Mouse (Mus musculus) erythroid progenitor cell, adult 5-6 weeks (primary cell): ENCODE measurements around the gene Mapk10. TPM values are rescaled to one million over a fixed set of nuclear protein-coding genes. Genes with fewer than 3 reads are reported as not detected.
"Not testable (repeated sequence)": the region's sequence is repeated elsewhere in the genome, so short reads cannot be mapped to it uniquely, and the experiment has no call there.

Source experiments
- ATAC-seq: replicated peaks from 2 replicates; pipeline ENCODE4 v1.8.0; 2016; ENCODE audit warnings: moderate number of reproducible peaks, mild to moderate bottlenecking, moderate TSS enrichment, inconsistent platforms; ENCODE audit not compliant: poor library complexity, low FRiP score, severe bottlenecking
- total RNA-seq, 2 experiments: library from RNA; stranded (forward) in 1 of 2; stranded (reverse) in 1 of 2; fragments of 150-400 nt in 1 of 2; fragments of 186-747, 209-891 nt in 1 of 2; gene quantifications; 2 replicates each; pipeline versions ENCODE4 v1.2.3 to v1.2.4; 2015 to 2017; ENCODE audit warnings: low replicate concordance in 2 of 2

Mapk10 gene
- total RNA-seq, 2 experiments from 2014 or later = not detected

DNA sequence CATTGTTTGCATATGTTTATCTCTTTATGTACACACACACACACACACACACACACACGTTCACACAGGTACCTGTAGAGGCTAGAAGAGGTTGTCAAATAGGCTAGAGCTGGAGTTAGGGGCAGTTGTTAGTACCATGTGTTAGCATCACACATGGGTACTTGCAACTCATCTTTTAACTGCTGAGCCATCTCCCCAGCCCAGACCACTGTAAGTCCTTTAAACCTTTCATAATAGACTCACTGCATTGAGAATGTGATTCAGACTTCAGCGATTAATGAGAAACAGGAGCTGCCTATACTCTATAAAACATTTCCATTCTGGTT is 322.0 kb downstream of the Mapk10 start:
- no peak for ATAC-seq

- ATAC-seq = no peak
Measured at GRCm38 (mm10) chr5:102888482-102889162, 322.5 kb downstream of the Mapk10 start.

DNA sequence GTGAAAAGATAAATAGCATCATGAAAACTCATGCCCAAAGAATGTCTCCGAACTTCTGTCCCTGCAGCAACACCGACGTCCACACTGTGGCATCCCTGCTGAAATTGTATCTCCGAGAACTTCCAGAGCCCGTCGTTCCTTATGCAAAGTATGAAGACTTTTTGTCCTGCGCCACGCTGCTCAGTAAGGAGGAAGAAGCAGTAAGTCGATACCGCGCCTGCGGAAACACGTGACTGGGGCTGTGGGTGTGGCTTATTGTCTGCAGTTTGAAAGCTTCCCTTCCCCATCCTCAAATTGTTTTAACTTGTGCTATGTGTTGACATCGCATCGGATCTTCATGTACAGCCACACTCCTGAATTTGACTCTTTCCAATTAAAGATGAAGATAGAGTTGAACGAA is 335.5 kb downstream of the Mapk10 start:
- no peak for ATAC-seq

DNA sequence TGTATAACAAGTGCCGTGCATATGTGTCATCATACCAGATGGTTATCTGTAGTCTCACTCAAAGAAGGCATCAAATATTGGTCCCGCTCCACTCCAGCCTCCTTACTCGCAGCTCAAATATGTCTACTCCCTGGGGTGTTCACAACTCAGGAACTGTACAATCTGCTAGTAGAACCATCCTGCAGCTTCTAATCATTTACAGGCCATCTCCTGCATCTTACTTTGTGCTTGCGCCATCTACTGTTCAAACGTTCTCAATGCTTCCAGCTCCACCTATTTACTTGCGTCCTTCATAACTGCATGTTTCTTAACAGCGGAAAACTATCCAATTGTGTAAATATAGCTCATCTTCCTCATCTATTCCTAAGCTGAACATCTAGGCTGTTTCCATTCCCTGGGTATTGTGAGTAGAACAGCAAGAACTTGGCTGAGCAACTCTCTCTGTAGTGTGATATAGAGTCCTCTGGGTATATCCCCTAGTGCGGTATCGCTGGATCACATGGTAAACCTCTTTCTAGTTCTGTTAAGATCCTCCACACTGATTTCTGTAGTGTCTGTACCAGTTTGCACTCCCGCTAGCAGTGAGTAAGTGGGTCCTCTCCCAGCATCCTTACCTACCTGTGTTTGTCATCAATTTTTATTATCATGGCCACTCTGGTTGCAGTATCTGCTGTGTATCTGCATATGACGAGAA is 336.4 kb downstream of the Mapk10 start:
- no peak for ATAC-seq

GRCm38 (mm10) chr5:102872996-102873395 is 338.1 kb downstream of the Mapk10 start:
- not testable (repeated sequence) for ATAC-seq

- no peak for ATAC-seq
Measured at GRCm38 (mm10) chr5:102868196-102868595, 342.9 kb downstream of the Mapk10 start.

DNA sequence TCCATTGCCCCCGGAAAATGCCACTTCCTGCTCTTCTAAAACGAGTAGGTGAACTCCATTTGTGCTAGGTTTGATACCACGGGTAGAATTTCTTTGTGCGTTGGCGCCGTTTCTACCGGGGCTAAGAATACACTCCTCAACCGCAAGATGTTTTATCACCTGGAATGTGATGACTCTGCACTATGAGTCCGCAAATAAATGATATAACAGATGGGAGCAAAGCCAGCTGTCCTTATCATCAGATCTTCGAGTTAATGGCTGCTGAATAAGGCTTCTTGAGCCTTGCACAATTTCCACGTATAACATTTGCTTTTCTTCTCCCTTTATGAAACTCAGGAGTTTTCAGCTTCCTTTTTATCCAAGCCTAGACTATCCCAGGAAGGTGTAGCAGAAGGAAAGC is 351.4 kb downstream of the Mapk10 start:
- ATAC-seq = no peak

DNA sequence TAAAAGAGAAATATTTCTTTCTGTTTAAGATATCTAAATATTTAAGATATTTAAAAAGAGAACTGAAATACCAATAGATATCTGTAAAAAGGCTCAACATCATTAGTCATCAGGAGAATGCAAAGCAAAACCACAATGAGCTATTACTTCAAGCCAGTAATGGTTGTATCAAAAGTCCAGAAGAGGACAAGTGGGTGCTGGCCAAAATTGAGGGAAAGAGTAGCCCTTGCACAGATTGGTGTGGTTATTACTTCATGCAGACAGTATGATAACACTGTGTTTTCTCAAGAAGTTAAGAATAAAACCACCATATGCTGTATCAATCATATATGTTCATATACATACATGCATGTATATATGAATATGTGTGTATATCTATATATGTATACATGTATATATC is 353.1 kb downstream of the Mapk10 start:
- no peak for ATAC-seq

Other genes with a start within 250 kb of the Mapk10 start
- gene Ptpn13, start 213.9 kb upstream of the Mapk10 start, total RNA-seq (2015; ENCODE audit: low replicate concordance) = 0.36 and 1.7 TPM in 2 replicates
- 1.4 and 2.2 TPM in 2 replicates for gene Ptpn13, start 213.9 kb upstream of the Mapk10 start, total RNA-seq (2017; ENCODE audit: low replicate concordance)